Mouse (Mus musculus) thymus, postnatal 10 days (tissue): ENCODE measurements around the gene Src.
"Not testable (repeated sequence)": the region's sequence is repeated elsewhere in the genome, so short reads cannot be mapped to it uniquely, and the experiment has no call there.

Experiments used
- DNase-seq, 2 experiments: peaks; one replicate each; pipeline ENCODE4 v3.0.0; 2021; ENCODE audit warnings: low spot score in 2 of 2

The Src gene

DNA sequence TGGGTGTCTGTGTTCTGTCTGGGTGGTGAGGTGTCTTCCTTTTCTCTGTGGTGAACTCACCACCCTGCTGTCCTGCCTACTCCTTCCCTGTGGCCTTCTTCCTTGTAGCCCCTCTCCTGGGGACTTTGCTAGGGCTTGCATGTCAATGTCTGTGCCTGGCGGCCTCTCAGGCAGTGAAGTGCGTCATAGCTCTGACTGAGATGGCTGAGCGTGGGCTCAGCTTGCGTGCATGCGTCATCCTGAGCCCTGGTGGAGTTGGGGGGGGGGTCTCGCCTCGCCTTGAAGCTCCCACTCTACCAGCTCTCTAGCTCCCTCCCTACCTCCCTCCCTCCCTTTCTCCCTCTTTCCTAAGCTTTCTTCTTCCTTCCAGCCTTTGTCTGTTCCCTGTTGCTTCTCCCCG, 60.4 kb downstream of the Src start:
- no peak for DNase-seq

DNA sequence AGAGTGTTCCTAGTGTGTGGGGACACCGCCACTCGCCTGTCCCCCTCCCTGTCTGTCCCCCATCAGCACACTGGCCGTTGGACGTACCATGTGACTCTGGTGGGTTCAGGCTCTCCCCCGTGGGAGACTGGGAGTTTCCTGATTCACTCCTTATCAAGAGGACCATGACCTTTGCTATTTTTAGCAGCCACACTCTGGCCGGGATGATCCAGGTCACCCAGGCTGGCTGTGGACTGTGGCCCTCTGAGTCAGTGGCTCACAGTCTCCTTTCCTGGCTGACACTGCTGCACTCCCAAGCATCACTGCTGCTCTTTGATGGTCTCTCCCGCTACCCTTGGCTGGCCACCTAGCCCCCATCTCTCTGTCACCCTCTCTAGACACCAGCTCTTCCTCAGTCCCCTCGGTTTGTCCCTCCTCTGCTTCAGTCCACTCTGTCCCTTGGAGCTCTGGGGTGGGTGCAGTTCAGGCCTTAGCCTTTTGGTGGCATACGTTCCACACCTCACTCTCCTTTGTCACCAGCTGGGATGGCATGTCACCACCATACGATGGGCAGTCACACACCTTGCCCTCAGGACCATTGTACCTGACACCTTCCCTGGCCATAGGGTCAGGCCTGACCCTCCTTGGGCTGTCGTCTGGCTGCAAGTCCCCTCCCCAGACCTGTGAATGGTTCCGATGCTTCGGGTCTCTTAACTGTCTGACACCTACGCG, 61.8 kb downstream of the Src start:
- DNase-seq, result no peak

DNA sequence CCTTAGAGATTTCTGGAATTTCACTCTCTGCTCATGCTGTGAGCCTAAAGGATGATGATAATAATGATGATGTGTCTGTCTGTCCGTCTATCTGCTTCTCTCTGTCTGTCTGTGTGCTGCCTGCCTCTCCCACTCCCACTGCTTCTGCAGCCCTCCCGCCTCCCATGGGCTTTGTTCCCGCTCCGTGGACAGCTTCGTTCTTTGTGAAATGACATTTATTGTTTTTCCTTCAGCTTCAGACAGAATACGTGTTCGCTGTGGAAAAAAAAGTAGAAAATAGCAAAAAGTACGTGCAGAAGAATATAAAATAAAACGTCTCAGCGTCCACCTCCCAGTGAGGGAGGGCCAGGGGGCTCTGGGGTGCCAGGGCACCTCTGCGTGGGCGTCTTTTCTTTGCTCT, 64.5 kb downstream of the Src start:
- no peak for DNase-seq

- DNase-seq, result not testable (repeated sequence)
These were observed 68.3 kb downstream of the Src start for GRCm38 (mm10) chr2:157486559-157486958.

DNA sequence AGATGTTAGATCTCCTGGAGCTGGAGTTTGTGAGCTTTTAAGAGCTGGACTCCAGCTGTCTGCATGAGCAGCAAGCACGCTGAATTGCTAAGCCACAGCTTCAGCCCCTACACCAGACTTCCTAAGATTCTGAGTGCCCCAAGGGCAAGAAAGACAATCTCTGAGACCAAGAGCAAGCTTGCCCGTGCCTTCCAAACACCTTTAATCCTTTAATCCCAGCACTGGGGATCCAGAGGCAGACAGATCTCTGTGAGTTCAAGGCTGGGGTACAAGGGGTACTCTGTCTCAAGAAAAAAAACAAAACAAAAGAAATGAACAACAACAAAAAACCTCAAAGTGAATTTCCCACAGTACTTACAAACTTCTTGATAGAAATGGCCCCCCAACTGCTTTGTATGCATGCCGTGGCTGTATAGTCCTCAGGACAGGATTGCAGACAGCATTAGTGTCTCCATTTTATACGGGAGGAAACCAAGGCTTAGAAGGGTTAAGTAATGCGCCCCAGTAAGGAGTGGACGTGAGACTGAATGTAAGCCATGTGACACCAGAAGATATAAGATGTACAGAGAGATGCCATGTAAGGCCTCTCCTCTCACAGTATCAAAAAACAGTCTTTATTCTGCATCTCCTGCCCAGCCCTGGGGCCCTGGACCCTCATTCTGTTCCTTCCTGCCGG, 68.9 kb downstream of the Src start:
- no peak for DNase-seq

DNA sequence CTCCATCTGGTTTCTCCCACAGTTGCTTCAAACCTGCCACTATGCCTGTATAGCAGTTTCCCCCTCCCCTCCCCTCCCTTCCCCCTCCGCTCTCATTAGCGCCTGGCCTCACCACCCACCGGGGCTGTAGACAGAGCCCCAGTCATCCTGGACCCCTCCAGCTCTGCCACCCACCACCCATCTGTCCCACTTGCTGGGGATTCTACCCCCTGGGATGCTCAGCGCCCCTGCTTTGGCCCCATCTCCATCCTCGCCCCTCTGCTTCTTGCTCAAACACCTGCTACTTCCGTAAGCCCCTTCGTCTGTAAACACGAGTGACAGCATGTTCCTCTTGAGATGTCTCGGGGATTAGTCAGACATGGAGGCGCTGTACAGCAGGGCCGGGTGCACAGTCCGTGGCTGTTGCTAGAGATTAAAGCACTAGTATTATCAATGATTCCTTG, 69.5 kb downstream of the Src start:
- no peak for DNase-seq

GRCm38 (mm10) chr2:157493240-157493639, 75.0 kb downstream of the Src start:
- DNase-seq, result no peak

DNA sequence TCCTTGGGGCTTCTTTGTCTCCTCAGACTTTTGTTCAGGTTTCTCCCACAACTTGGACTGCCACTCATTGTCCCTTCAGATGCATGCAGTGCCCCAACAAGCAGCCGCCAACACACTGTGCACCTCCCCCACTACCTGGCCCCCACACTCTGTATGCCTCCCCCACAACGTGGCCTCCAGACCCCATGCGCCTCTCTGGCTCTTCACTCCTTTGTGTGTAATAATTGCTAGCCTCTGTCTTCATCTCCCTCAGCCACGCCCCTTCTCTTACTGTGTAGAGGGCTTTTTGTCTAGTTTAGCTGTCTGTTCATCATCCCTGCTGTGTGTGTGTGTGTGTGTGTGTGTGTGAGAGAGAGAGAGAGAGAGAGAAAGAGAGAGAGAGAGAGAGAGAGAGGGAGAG, 80.3 kb downstream of the Src start:
- DNase-seq, result no peak

- DNase-seq, result no peak
These were observed 82.1 kb downstream of the Src start for GRCm38 (mm10) chr2:157500364-157500763.

GRCm38 (mm10) chr2:157501324-157501723, 83.1 kb downstream of the Src start:
- DNase-seq, result no peak

DNA sequence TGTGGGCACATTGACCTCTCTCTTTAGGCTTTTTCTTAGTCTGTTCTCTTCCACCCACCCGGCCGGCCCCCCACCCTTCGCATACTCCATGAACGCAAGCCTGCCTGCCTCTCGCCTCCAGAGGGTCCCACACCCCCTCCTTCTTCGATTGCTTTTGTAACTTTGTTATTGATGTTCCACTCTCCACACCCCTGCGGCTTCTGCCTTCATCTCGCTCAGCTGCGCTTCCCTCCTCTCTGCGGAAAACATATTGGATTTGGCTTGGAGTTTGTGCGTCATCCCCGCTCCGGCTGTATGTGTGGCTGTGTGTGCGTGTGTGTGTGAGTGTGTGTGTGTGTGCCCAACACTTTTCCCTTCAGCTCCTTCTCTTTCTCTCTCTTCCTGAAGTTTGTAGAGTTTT, 88.5 kb downstream of the Src start:
- DNase-seq, result no peak

GRCm38 (mm10) chr2:157509182-157509581, 90.9 kb downstream of the Src start:
- DNase-seq, result no peak

GRCm38 (mm10) chr2:157510031-157510430, 91.8 kb downstream of the Src start:
- DNase-seq, result no peak

- DNase-seq, result no peak
These were observed 94.6 kb downstream of the Src start for GRCm38 (mm10) chr2:157512859-157513258.

DNA sequence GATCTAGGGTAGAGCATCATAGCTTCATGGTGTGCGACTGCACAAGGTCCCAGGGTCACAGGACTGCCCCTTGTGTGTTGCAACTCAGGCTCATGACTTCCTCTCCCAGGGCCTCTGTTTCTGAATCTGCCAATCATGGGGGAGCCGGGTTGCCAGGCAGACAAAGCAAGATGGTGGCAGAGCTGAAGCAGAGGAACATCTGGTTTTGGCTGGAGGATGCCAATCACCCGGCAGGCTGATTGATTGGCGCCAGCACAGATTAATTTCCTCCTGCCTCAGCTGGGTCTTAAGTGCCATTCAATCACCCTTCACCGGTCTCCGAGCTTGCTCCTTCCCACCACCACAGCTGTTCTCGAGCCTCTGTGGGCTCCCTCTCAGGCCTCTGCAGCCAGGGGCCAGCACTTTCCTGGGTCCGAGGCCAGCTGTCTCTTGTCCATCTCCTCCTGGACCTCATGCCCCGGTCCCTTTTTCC, 95.5 kb downstream of the Src start:
- DNase-seq, result no peak

GRCm38 (mm10) chr2:157514353-157514752, 96.1 kb downstream of the Src start:
- no peak for DNase-seq

DNA sequence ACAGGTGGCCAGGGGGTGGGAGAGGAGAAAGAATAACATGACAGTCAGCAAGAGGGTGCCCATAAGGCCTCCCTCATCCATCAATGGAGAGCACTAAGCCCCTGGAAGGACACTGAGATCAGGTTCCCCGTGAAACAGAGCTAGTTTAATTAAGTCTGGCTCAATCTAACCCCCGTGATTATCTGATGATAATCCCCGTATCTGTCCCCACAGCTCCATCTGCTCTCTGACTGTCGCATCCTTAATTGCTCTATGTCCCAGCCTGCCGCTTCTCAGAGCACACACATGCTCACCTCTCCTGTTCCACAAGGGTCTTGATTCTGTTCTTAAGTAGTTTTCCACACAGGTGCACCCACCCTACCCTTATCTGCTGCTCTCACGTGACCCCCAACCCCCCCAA, 99.3 kb downstream of the Src start:
- DNase-seq, result no peak

GRCm38 (mm10) chr2:157518451-157518850, 100.2 kb downstream of the Src start:
- no peak for DNase-seq

DNA sequence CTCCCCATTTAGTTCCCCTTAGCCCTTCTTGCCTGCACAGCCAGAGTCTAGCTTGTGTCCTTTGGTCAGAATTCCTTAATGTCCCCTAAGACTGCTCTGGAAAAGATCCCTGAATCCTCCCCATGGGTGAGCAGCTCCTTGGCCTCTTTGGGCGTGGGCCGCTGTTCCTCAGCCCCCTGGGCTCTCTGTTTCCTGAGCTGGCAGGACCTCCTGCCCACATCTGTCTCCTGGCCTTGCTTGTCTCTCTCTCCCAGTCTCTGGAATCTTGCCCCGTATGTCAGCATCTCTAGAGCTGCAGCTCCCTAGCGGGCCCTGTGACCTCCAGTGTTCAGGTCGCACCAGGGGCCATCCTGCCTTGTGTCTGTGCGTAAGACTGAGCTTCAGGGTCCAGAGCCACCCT, 101.2 kb downstream of the Src start:
- DNase-seq, result no peak

DNA sequence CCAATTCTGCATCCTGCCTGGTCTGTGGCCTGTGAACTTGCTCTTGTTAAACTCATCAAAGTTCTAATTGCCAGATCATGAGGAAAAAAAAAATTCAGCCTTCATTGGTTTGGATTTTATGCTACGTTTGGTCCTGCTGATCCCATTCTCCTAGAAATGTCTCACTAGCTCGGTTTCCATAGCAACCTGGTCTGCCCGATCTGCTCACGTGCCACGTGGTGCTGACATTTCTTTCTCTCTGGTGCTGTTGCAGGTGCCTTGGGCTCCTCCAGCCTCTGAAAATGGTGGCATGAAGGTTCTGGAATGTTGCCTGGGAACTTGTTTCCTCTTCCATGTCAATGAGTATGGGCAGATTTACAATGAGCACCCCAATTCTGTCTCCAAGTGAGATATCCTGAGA, 102.3 kb downstream of the Src start:
- no peak for DNase-seq
